Mouse (Mus musculus) heart, adult 11 months (tissue): ENCODE measurements around the gene Scnn1a.
A peak's percentile ranks its signal among the peaks of the same experiment; 100 is the strongest.
"Not testable (repeated sequence)": the region's sequence is repeated elsewhere in the genome, so short reads cannot be mapped to it uniquely, and the experiment has no call there.

Experiments
- DNase-seq: peaks from one replicate; pipeline ENCODE4 v3.0.0; 2022

Gene Scnn1a

GRCm38 (mm10) chr6:125320323-125320722, at the start of gene Scnn1a:
Scnn1a (plus strand) TSS chr6:125320659.
- peak; percentile 86 for DNase-seq

- DNase-seq: peak; percentile 100
Measured at GRCm38 (mm10) chr6:125271455-125272227, 48.8 kb upstream of the Scnn1a start.

- DNase-seq: no peak
Measured at GRCm38 (mm10) chr6:125272228-125272785, 48.2 kb upstream of the Scnn1a start.

DNA sequence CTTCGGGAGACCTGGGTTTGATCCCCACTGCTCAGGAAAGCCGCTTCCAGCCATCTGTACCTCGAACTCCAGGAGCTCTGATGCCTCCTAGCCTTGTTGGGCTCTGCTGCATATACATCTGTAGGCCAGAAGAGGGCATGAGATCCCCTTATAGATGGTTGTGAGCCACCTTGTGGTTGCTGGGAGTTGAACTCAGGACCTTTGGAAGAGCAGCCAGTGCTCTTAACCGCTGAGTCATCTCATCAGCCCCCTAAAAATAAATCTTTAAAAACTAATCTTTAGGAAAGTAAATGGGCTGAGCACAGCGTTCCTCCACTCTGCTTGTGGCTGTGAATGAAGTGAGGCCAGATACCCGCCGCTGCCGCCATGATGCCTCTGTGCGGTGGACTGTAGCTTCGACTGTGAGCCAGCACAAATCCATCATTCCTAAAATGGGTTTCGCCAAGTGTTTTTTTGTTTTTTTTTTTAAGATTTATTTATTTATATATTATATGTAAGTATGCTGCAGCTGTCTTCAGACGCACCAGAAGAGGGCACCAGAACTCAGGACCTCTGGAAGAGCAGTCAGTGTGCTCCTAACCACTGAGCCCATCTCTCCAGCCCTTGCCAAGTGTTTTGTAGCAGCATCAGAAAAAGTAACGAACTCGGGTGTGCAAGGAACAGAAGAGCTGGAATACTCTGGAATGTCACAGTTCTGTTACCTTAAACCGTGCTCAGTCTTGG, 45.5 kb upstream of the Scnn1a start:
- DNase-seq: no peak

DNA sequence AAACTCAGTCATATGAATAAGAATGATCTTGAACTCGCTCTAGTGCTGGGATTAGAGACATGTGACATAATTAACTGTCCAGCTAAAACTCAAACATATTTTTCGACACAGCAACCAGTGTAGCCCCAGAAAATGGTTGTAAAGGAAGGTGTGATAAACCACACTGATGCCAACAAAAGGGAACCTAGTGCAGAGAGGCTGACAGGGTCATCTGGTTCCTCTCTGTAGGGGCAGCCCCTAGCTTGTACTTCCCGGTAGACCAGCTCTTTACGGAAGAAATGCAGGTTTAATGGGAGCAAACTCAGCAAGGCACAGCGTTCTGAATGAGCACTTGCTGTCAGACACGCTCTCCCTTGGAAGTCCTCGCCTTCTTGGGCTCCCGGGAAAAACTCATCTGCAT, 40.7 kb upstream of the Scnn1a start:
- no peak for DNase-seq

- DNase-seq: not testable (repeated sequence)
Measured at GRCm38 (mm10) chr6:125282721-125283120, 37.7 kb upstream of the Scnn1a start.

GRCm38 (mm10) chr6:125284250-125284649, 36.2 kb upstream of the Scnn1a start:
- no peak for DNase-seq

GRCm38 (mm10) chr6:125284751-125285150, 35.7 kb upstream of the Scnn1a start:
- DNase-seq: no peak

- no peak for DNase-seq
Measured at GRCm38 (mm10) chr6:125285890-125286289, 34.6 kb upstream of the Scnn1a start, which contains the start of gene Tuba3a. Tuba3a (minus strand) TSS chr6:125286042.

DNA sequence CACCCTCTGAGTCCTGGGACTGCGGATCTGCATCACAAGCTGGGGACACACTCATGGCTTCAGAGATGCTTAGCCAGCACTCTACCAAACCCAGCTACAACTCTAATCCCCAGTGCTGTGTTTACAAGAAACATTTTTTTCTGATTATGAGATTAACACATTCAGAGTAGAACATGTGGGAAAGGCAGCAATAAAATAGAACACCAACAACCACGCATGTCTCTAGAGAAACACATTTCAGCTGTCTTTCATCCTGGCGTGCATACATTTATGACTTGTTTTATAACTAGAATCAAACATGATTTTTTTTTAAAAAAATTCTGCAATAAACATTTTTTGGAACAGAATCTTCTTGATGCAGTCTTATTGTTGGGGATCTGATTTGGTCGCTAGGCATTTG, 33.5 kb upstream of the Scnn1a start:
- no peak for DNase-seq

GRCm38 (mm10) chr6:125288730-125289129, 31.7 kb upstream of the Scnn1a start:
- no peak for DNase-seq

- no peak for DNase-seq
Measured at GRCm38 (mm10) chr6:125291329-125291728, 29.1 kb upstream of the Scnn1a start.

DNA sequence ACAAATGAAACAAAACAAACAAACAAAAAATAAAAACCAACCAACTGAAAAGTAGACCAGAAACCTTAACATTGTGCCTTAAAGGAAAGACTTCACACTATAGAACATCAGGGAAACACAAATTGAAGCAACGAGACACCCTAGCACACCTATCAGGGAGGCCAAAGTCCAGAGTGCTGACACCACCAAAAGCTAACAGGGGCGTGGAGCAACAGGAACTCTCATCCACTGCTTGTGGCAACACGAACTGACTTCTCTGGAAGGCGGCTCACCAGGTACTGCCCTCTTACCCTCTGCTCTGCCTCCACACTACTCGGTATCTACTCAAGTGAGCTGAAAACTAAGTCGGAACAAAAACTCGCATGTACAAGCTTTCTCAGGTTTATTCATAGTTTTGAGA, 28.2 kb upstream of the Scnn1a start:
- no peak for DNase-seq

DNA sequence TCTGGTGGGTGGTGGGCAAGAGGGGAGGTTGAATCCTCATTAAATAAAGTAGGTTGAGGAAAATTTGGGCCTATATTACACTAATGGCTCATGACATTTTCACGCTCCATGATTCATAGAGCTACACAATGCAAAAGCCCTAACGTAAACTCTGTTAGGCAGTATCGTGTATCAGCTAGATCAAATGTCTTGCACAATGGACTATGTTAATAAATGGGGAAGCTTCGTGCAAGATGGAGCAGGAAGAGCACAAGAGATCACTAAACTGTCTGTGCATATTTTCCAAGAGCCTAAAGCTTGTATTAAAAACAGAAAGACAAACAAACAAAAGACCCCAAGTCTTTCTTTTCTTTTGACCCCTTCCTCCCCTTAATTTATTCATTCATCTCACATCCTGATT, 26.4 kb upstream of the Scnn1a start:
- DNase-seq: no peak

DNA sequence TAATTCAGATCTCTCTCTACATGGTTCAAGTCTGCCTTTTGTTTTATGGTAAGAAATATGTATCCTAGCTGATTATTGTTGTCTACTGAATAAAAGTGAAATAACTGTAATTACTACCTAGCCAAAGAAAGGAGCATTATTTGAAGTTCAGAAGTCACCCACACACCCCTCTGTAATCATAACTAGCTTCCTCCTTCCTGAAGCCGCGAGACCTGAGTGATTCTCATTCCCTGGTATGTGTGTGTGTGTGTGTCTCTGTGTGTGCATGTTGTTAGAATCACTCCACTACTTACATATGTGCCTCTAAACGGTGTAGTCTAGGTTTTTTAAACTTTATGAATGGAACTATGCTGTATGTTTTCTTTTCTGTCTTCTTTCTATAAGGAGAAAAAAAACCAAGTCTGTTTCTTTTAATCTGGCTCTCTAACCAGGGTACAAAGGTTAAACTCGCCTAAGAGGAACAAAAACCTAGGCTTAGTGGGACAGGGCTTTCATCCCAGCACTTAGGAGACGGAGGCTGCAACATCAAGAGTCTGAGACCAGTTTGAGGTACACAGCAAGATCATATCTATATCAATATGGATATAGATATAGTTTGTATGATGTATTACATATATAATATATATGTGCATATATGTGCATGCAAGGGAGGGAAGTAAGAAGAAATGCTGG, 23.2 kb upstream of the Scnn1a start:
- no peak for DNase-seq

GRCm38 (mm10) chr6:125300982-125301381, 19.5 kb upstream of the Scnn1a start:
- no peak for DNase-seq

DNA sequence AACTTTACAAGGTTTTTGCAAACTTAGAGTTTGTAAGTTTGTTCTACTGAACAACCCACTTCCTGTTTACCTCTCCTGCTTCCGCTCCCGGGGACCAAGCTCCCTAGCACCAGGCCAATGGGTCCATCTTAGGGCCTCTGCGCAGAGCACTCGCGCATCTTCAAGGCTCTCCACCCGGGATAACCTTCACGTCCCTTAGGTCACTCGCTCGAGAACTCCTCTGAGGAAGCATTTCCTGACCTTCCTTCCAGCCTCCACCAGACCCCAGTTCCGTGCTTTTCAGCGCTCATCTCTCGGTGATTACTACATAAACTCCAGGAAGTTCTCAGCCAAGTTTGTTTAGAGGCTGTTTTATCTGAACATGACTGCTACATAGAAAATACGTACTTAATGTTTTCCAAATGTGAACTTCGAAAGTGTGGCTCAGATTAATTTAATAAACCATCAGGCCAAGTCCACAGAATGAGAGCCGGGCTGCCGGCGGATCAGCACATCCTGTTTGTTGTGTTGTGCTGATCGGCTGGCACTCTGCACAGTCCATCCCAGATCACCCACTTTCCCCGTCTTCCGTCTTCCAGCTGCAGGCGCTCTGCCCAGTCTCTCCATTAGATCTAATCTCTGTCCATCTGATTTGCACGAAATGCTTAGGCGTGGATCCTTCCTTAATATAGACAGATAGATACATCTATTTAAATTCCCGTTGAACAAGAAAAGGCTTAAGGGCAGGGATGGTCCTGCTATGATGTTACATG, 18.1 kb upstream of the Scnn1a start:
- DNase-seq: no peak

GRCm38 (mm10) chr6:125303242-125303641, 17.2 kb upstream of the Scnn1a start:
- DNase-seq: peak; percentile 70

- not testable (repeated sequence) for DNase-seq
Measured at GRCm38 (mm10) chr6:125304408-125304807, 16.1 kb upstream of the Scnn1a start.

DNA sequence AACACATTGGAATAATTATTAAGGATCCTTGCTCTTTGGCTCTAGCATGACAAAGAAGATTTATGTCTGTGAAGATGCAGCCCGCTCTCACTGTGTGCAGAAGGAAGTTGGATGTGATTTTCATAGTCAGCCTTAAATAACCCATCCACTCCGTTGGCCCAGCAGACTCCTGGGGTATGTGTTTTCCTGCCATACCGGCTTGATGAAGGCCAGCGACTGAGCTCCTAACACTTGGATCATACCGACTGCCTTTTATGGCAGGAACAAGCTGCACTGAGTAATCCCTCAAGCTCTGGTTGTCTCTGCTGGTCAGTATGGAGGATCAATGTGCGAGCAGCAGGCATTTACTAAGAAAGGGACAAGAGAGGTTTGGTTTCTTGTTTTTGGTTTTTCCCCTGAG, 15.0 kb upstream of the Scnn1a start:
- peak; percentile 80 for DNase-seq

- peak; percentile 87 for DNase-seq
Measured at GRCm38 (mm10) chr6:125307091-125307490, 13.4 kb upstream of the Scnn1a start.

- DNase-seq: no peak
Measured at GRCm38 (mm10) chr6:125308921-125309320, 11.5 kb upstream of the Scnn1a start.

DNA sequence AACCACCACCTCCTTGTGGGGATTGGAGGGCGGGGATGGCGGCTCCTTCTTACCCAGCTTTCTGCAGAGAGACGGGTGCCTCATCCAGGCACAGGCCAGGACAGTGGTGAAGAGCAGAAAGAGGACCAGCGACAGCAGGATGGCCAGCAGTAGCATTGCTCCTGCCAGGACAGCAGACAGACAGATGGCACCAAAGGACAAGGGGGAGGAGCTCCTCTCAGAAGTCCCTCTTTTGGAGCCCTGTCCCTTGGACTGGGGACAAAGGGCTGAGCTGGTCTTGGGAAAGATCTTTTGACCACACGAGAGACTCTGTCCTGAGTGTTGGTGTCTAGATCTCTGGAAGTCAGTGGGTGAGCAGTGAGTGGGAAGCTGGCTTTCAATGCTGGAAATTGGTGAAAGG, 11.1 kb upstream of the Scnn1a start:
- no peak for DNase-seq
